ENCODE assay signal across 33 mouse cellular contexts in the genomic region with DNA sequence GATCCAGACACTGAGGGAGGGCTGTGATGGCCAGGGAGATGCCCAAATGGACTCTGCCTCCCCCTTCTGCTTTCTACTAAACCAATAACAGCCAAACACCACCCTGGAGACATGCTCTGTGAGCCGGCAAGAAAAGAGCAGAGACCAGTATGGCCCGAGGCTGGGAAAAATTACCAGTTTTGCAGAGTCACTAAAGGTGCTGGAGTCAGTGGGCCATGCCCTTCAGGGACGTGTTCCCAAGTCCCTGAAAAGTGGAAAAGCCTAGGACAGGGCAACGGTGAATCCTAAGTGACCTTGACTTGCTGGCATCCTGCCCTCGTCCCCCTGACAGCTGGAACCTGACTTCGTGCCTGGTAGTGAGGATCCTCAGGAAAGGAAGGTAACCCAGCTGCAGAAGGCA. TPM values are rescaled to one million over a fixed set of nuclear protein-coding genes. Genes with fewer than 3 reads are reported as not detected.
A peak's percentile ranks its signal among the peaks of the same experiment; 100 is the strongest.
DNase-seq lines count a peak whose midpoint lies in the region; ATAC-seq lines count a peak whose summit lies in the region.
"Had no signal": no experiment of that assay in that cellular context is flagged by ENCODE, and none has a peak within 500 bp of the region (broad histone marks: within the 10 kb centered on the region; RNA-seq: fewer than 3 reads in every experiment).

No protein-coding gene starts in this region.

- H3K4me3 ChIP-seq in hindbrain, embryonic 11.5 days (ENCODE audit: low read depth, low read length), result no peak overlapping the region
- no peak overlapping the region for H3K4me3 ChIP-seq in hindbrain, embryonic 16.5 days (ENCODE audit: low read length)
- no peak overlapping the region for H3K4me3 ChIP-seq in embryonic facial prominence, embryonic 10.5 days
- H3K4me3 ChIP-seq: forebrain, embryonic 13.5 days; gastrocnemius, adult 2 months; heart, embryonic 15.5 days; myocyte; neural tube, embryonic 13.5 days had no signal

- no peak for ATAC-seq in hindbrain, embryonic 11.5 days (ENCODE audit: low FRiP score)
- no peak for ATAC-seq in hindbrain, embryonic 16.5 days
- ATAC-seq in megakaryocyte, adult 5-6 weeks (ENCODE audit: poor library complexity, severe bottlenecking), result no peak
- ATAC-seq in monocyte, adult 5-6 weeks (replicated peaks; ENCODE audit: insufficient number of reproducible peaks, low FRiP score, low TSS enrichment, poor library complexity, severe bottlenecking), result no peak
- ATAC-seq: CD4-positive, CD25-positive, alpha-beta regulatory T cell, adult 4 months; forebrain, embryonic 13.5 days; intestine, postnatal 0 days; liver, postnatal 0 days; lung, postnatal 0 days had no signal

- 3% methylated on average over 6 of the region's 6 CpGs for WGBS in hindbrain, embryonic 11.5 days
- WGBS in hindbrain, embryonic 16.5 days, result 3% methylated on average over 6 of the region's 6 CpGs
- 4% methylated on average over 6 of the region's 6 CpGs for WGBS in embryonic facial prominence, embryonic 10.5 days

- H3K9me3 ChIP-seq in hindbrain, embryonic 11.5 days (ENCODE audit: control insufficient read depth, low read length), result 0 out of 2 replicates have a peak, but pooled peaks cover 3% of the 10 kb centered on the region
- H3K9me3 ChIP-seq in hindbrain, embryonic 16.5 days (ENCODE audit: control insufficient read depth, low read length), result peaks cover 10% of the 10 kb centered on the region
- H3K9me3 ChIP-seq in embryonic facial prominence, embryonic 10.5 days, result peaks cover 17% of the 10 kb centered on the region

- no peak overlapping the region for H3K27ac ChIP-seq in hindbrain, embryonic 11.5 days (ENCODE audit: low read depth, low read length)
- no peak overlapping the region for H3K27ac ChIP-seq in hindbrain, embryonic 16.5 days (ENCODE audit: low read depth, low read length)
- H3K27ac ChIP-seq in embryonic facial prominence, embryonic 10.5 days (replicated peaks), result no peak overlapping the region
- H3K27ac ChIP-seq: forebrain, embryonic 13.5 days; gastrocnemius, adult 2 months; heart, embryonic 15.5 days; neural tube, embryonic 13.5 days had no signal

- H3K36me3 ChIP-seq in hindbrain, embryonic 11.5 days (ENCODE audit: control insufficient read depth, insufficient read depth, low read length), result no peaks in the 10 kb centered on the region
- H3K36me3 ChIP-seq in hindbrain, embryonic 16.5 days (ENCODE audit: control insufficient read depth, insufficient read depth, low read length), result no peaks in the 10 kb centered on the region
- H3K36me3 ChIP-seq in embryonic facial prominence, embryonic 10.5 days (replicated peaks), result no peaks in the 10 kb centered on the region
- H3K36me3 ChIP-seq: heart, embryonic 15.5 days; neural tube, embryonic 13.5 days had no signal

- H3K4me1 ChIP-seq in hindbrain, embryonic 11.5 days (replicated peaks; ENCODE audit: control insufficient read depth, insufficient read depth, low read length), result peaks cover 7% of the 10 kb centered on the region
- peaks cover under 1% of the 10 kb centered on the region; the same call in 1 of the 2 replicates for H3K4me1 ChIP-seq in hindbrain, embryonic 16.5 days (ENCODE audit: control insufficient read depth, insufficient read depth, low read depth, low read length)
- H3K4me1 ChIP-seq in embryonic facial prominence, embryonic 10.5 days, result peaks cover 67% of the 10 kb centered on the region

- DNase-seq in hindbrain, embryonic 11.5 days (ENCODE audit: low spot score), result peak; percentile 50
- DNase-seq in embryonic facial prominence, embryonic 10.5 days (ENCODE audit: low spot score), result peak; percentile 35
- DNase-seq in kidney, adult 9 months, result peak; percentile 66
- DNase-seq in kidney, postnatal 36 days, result peak; percentile 49 to 53
- DNase-seq in lung, postnatal 14 days, result no peak
- DNase-seq: adrenal gland, postnatal 25 days; cerebellum, adult 9-11 months; gastrocnemius, adult 2 months; heart, postnatal 4 days; layer of hippocampus, postnatal 36 days; liver, postnatal 0 days; midbrain, embryonic 14.5 days; thymus, adult 18-20 months; thymus, postnatal 4 days had no signal

- H3K27me3 ChIP-seq in hindbrain, embryonic 11.5 days (ENCODE audit: control insufficient read depth, insufficient read depth, low read length), result peaks cover 76% of the 10 kb centered on the region
- peaks cover 45% of the 10 kb centered on the region for H3K27me3 ChIP-seq in hindbrain, embryonic 16.5 days (replicated peaks; ENCODE audit: control insufficient read depth, insufficient read depth, low read length)
- peaks cover 94% of the 10 kb centered on the region for H3K27me3 ChIP-seq in embryonic facial prominence, embryonic 10.5 days (replicated peaks; ENCODE audit: low read depth, poor library complexity, severe bottlenecking)

- H3K9ac ChIP-seq in hindbrain, embryonic 11.5 days (ENCODE audit: low read depth, low read length), result no peak overlapping the region
- H3K9ac ChIP-seq in hindbrain, embryonic 16.5 days (ENCODE audit: low read depth, low read length), result no peak overlapping the region
- H3K9ac ChIP-seq: forebrain, embryonic 13.5 days; heart, embryonic 15.5 days; liver, postnatal 0 days; neural tube, embryonic 13.5 days had no signal

- no peak overlapping the region for H3K4me2 ChIP-seq in hindbrain, embryonic 11.5 days (replicated peaks; ENCODE audit: low read depth, low read length)
- no peak overlapping the region for H3K4me2 ChIP-seq in hindbrain, embryonic 16.5 days (ENCODE audit: low read length)
- H3K4me2 ChIP-seq: heart, embryonic 15.5 days; liver, embryonic 11.5 days; neural tube, embryonic 13.5 days had no signal

RNA-seq across cellular contexts. Expression of a gene that starts 5.8 kb away (rescaled TPM):
- 17.6 and 21.8 TPM in 2 replicates for polyA plus RNA-seq in hindbrain, embryonic 11.5 days (2014; fragmentation: Nextera tagmentation; extraction: Ambion mirVana)
- polyA plus RNA-seq in hindbrain, embryonic 16.5 days (2015; fragmentation: Nextera tagmentation; extraction: Ambion mirVana), result 12.6 and 14.3 TPM in 2 replicates
- 33.9 and 44.5 TPM in 2 replicates for polyA plus RNA-seq in embryonic facial prominence, embryonic 10.5 days (2016; fragmentation: Nextera tagmentation; extraction: Ambion mirVana)
- total RNA-seq in megakaryocyte, adult 5-6 weeks (2015), result 0.85 and 1.0 TPM in 2 replicates
- total RNA-seq in megakaryocyte, adult 5-6 weeks (2017), result 0.73 and 2.4 TPM in 2 replicates
- 0.19 to 0.87 TPM (median 0.43 TPM) in 3 replicates for total RNA-seq in monocyte, adult 5-6 weeks (2017)
- polyA plus RNA-seq: myocyte had no signal

RNA-seq across cellular contexts. Expression of a gene that starts 25.2 kb away (rescaled TPM):
- not detected in 2 replicates for polyA plus RNA-seq in hindbrain, embryonic 11.5 days (2014; fragmentation: Nextera tagmentation; extraction: Ambion mirVana)
- polyA plus RNA-seq in hindbrain, embryonic 16.5 days (2015; fragmentation: Nextera tagmentation; extraction: Ambion mirVana), result not detected in 2 replicates
- polyA plus RNA-seq in embryonic facial prominence, embryonic 10.5 days (2016; fragmentation: Nextera tagmentation; extraction: Ambion mirVana), result not detected in 2 replicates
- not detected in 2 replicates for total RNA-seq in megakaryocyte, adult 5-6 weeks (2015)
- total RNA-seq in megakaryocyte, adult 5-6 weeks (2017), result not detected in 2 replicates
- total RNA-seq in monocyte, adult 5-6 weeks (2017), result not detected in 3 replicates
- total RNA-seq: adrenal gland, postnatal 25 days; common myeloid progenitor, adult 5-6 weeks; gastrocnemius, adult 2 months; gastrocnemius, postnatal 4 days; heart, adult 8-10 months; heart, postnatal 4 days; layer of hippocampus, adult 8-10 months; layer of hippocampus, postnatal 36 days; left cerebral cortex, postnatal 14 days had no signal
- polyA plus RNA-seq: CD4-positive, CD25-positive, alpha-beta regulatory T cell, adult 4 months; embryonic facial prominence, embryonic 14.5 days; forebrain, embryonic 13.5 days; frontal cortex, adult 2 months; heart, embryonic 15.5 days; intestine, postnatal 0 days; liver, embryonic 11.5 days; liver, postnatal 0 days; lung, postnatal 0 days; midbrain, embryonic 14.5 days; myocyte; neural tube, embryonic 13.5 days; stomach, embryonic 16.5 days had no signal
